Mouse (Mus musculus) midbrain, embryonic 10.5 days (tissue): ENCODE results near the gene Dhx38. TPM values are rescaled to one million over a fixed set of nuclear protein-coding genes. Genes with fewer than 3 reads are reported as not detected.

Source experiments
- DNase-seq: peaks from one replicate; pipeline ENCODE4 v3.0.0-alpha.2; 2017; ENCODE audit warnings: low spot score
- H3K27ac ChIP-seq: fragments of 300-500 bp; sonication (generic); replicated peaks from 2 replicates; pipeline ENCODE4 v1.5.1; 2016; ENCODE audit warnings: mild to moderate bottlenecking
- H3K27me3 ChIP-seq: fragments of 300-500 bp; sonication (generic); 2 replicates; pipeline ENCODE4 v1.6.1; 2016; ENCODE audit warnings: low read depth, mild to moderate bottlenecking; ENCODE audit not compliant: poor library complexity, severe bottlenecking
- H3K36me3 ChIP-seq: fragments of 300-500 bp; sonication (generic); 2 replicates; pipeline ENCODE4 v1.6.1; 2016; ENCODE audit warnings: mild to moderate bottlenecking, moderate library complexity
- H3K4me1 ChIP-seq: fragments of 300-500 bp; sonication (generic); 2 replicates; pipeline ENCODE4 v1.6.1; 2016
- H3K4me3 ChIP-seq: fragments of 300-500 bp; sonication (generic); 2 replicates; pipeline ENCODE4 v1.5.1; 2016; ENCODE audit warnings: mild to moderate bottlenecking, moderate library complexity
- H3K9me3 ChIP-seq: fragments of 300-500 bp; sonication (generic); replicated peaks from 2 replicates; pipeline ENCODE4 v1.6.1; 2016; ENCODE audit warnings: mild to moderate bottlenecking
- WGBS: fragments of 180-500 bp; shearing (Covaris S2); methylation state at CpG from one replicate; pipeline ENCODE4 v1.1.7; 2016; 5-methylcytosine and 5-hydroxymethylcytosine counted together
- polyA plus RNA-seq: library from polyadenylated mRNA; unstranded; fragments of >200 nt; fragmentation: Nextera tagmentation; extraction: Ambion mirVana; gene quantifications from 2 replicates; pipeline ENCODE4 v1.2.1, GENCODE M21; 2016

The Dhx38 gene
- polyA plus RNA-seq, 1 experiment from 2014 or later = 32.0 TPM

DNA sequence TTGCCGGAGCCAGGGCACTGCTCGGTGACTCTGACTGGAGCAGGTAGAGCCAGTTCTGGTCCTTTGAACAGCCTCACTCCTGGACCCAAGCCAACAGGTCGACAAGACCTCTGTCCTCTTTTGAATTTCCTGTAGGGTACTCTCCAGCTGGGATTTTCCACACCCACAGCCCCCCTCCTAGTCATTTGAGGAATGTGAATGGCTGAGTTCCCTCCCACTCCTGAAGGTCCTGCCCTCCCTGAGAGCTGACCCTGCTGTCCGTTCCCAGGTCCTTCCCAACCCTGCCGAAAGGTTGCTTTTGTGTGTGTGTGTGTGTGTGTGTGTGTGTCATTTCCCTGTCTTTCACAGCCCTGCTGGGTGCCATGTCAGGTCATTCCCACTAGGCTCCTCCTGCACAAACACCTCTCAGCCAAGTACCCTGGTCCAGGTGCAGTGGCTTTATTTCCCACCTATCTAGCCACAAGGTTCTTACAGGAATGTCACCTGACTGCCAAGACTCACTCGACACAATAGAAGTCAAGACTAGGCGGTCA is 21.4 kb upstream of the Dhx38 start:
- Histone ChIP-seq H3K36me3 (peaks cover 7% of the 10 kb centered on the region), H3K9me3 (no peaks in the 10 kb centered on the region; the same call in 1 of the 2 replicates), H3K27ac (no peak overlapping the region), H3K4me1 (no peaks in the 10 kb centered on the region), H3K4me3 (no peak overlapping the region), H3K27me3 (no peaks in the 10 kb centered on the region)
- 73% methylated on average over 7 of the region's 7 CpGs for WGBS
- no peak for DNase-seq

DNA sequence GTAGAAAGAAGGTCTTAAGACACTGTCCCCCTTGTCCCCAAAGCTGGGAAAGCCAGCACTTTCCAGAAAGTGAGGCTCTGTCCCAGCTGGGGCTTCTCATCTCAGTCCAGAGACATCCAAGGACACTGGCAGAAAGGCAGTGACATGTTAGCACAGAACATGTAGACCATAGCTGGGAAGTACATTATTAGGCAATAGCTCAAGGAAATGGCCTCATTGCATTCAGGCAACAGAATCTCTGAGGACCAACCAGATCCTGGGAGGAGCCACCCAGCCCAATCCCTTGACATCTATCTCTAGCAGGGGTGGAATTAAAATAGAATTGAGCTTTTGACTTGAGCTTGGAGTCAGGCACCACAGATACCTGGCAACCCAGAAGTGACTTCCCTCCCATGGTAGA is 20.0 kb upstream of the Dhx38 start:
- Histone ChIP-seq H3K9me3 (no peaks in the 10 kb centered on the region; the same call in 1 of the 2 replicates), H3K4me3 (no peak overlapping the region), H3K27me3 (no peaks in the 10 kb centered on the region), H3K4me1 (no peaks in the 10 kb centered on the region), H3K27ac (no peak overlapping the region), H3K36me3 (no peaks in the 10 kb centered on the region)
- no peak for DNase-seq

DNA sequence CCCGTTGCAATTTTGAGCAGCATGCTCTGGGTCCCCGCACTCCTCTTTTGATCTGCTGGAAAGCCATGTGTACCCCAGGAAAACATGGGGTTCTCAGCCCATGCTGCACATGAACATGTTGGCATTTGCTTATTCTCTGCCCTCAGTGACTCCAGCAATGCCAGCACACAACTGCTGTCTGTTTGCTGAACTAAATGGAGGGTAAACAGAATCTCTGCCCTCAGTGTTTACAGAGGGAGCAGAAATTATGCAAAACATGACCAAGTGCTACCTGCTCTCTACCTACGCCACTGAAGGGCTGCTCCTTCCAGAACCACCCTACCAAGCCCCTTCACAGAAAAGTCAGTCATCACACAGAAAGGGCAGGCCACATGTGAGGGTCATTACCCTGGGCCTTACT is 19.2 kb upstream of the Dhx38 start:
- Histone ChIP-seq H3K27me3 (no peaks in the 10 kb centered on the region), H3K4me1 (no peaks in the 10 kb centered on the region), H3K27ac (no peak overlapping the region), H3K9me3 (no peaks in the 10 kb centered on the region; the same call in 1 of the 2 replicates), H3K36me3 (no peaks in the 10 kb centered on the region), H3K4me3 (no peak overlapping the region)
- 84% methylated on average over 3 of the region's 3 CpGs for WGBS
- no peak for DNase-seq

DNA sequence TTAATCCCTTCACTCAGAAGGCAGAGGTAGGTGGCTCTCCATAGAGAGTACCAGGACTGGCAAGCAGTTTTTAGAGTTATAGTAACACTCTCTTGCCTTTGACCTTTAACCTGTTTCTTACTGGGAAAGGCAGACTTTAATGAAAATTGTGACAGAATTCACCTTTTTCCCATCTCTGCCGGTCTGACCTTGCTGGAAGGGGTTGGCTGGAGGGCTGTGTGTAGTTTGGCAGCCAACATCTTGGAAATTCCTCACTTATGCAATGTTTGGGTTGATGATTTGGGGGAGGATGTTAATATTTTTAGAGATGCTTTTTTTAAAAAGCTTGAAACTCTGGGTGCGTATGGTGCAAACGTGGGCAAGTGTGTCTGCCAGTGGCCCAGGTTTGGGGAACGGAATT is 18.6 kb upstream of the Dhx38 start:
- no peak overlapping the region for H3K27ac ChIP-seq
- no peak overlapping the region for H3K4me3 ChIP-seq
- no peaks in the 10 kb centered on the region for H3K4me1 ChIP-seq
- no peak for DNase-seq
- 92% methylated on average over 4 of the region's 4 CpGs for WGBS
- H3K9me3 ChIP-seq = no peaks in the 10 kb centered on the region; the same call in 1 of the 2 replicates
- no peaks in the 10 kb centered on the region for H3K27me3 ChIP-seq
- H3K36me3 ChIP-seq = no peaks in the 10 kb centered on the region

DNA sequence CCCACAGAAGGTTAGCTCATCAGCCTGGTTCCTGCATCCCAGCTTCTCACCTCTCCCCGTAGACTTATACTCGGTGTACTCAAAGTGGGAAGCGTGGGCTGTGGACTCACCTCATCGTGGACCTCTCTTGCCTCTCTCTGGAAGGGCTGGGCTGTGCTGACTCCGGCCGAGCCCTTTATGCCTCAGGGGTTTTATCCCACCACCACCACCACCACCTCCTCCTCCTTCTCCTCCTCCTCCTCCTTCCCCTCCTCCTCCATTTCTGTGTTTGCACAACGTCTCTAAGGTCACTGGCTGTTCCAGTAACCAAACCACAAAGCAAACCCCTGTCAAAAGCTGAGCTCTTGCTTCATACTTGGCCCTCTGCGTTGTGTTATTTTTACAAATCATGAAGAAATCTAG is 13.2 kb upstream of the Dhx38 start, which contains the start of gene Hp:
TSS of gene Hp (minus strand) at position 273 of the 402 bp plus-strand sequence.
- H3K27me3 ChIP-seq = no peaks in the 10 kb centered on the region
- no peak within 1 kb of the TSS for H3K4me3 ChIP-seq
- no peak for DNase-seq
- 82% methylated on average over 8 of the region's 8 CpGs for WGBS
- no peak within 1 kb of the TSS for H3K27ac ChIP-seq
- no peaks in the 10 kb centered on the region for H3K4me1 ChIP-seq
- H3K9me3 ChIP-seq = no peaks in the 10 kb centered on the region; the same call in 1 of the 2 replicates
- peaks cover under 1% of the 10 kb centered on the region; the same call in 1 of the 2 replicates for H3K36me3 ChIP-seq

DNA sequence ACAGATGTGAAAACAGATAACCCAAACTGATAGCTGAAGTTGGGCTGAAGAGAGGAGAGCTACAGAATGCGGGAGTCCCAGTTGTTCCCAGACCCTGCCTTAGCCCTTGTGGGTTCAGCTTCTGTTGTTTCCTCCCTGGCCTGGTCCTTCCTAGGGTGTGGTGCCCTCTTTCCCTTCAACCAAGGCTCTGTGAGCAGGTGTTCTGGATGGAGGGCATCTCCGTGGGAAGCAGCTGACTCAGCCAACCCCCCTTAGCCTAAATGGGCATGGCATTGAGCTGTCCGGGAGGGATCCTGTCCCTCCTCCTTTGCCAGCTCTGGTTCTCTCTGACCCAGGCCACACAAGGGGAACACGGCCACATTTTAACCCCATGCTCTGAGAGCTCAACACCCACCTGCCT is 10.7 kb upstream of the Dhx38 start:
- Histone ChIP-seq H3K27ac (no peak overlapping the region), H3K4me3 (no peak overlapping the region), H3K4me1 (no peaks in the 10 kb centered on the region), H3K9me3 (no peaks in the 10 kb centered on the region), H3K36me3 (peaks cover 18% of the 10 kb centered on the region), H3K27me3 (no peaks in the 10 kb centered on the region)
- WGBS = 73% methylated on average over 4 of the region's 4 CpGs
- DNase-seq = no peak

DNA sequence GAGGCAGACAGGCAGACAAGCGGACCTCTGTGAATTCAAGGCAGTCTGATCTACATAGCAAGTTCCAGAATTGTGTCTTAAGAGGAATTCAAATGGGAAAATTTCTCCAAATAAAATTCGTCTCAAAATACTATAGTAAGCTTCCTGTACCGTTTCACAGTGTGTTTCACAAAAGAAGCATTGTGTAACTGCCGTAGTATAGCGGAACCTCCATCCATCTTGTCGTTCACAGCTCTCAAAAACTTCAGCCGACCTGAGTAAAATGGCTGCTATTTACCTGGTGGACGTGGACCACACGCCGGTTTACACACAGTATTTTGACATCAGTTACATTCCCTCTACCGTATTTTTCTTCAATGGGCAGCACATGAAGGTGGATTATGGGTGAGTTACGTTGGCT is 5.5 kb upstream of the Dhx38 start:
- H3K27me3 ChIP-seq = no peaks in the 10 kb centered on the region
- H3K4me3 ChIP-seq = no peak overlapping the region
- H3K9me3 ChIP-seq = no peaks in the 10 kb centered on the region
- H3K36me3 ChIP-seq = peaks cover 40% of the 10 kb centered on the region
- H3K4me1 ChIP-seq = peaks cover 9% of the 10 kb centered on the region
- H3K27ac ChIP-seq = no peak overlapping the region
- no peak for DNase-seq
- WGBS = 92% methylated on average over 12 of the region's 12 CpGs

DNA sequence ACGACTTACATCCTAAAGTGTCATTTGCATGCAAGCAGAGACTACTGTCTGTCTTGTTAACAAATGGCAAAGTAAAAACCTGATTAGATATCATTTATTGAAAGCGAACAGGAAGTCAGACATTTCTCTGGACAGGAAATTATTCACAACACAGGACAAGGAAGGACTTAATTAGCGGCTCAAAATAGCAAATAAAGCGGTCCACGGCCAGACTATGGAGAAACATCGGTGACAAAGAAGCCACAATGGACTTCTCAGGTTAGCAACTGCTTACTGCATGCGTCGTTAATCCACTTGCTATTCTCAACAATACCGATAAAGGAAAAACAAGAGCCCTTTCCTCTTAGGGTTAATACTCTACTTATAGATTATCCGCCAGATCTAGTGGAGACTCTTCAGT is 895 bp downstream of the Dhx38 start:
- H3K27ac ChIP-seq = peak overlapping the region; percentile 91
- no peaks in the 10 kb centered on the region for H3K27me3 ChIP-seq
- WGBS = 7% methylated on average over 10 of the region's 10 CpGs
- H3K4me1 ChIP-seq = peaks cover 25% of the 10 kb centered on the region
- H3K36me3 ChIP-seq = peaks cover 39% of the 10 kb centered on the region
- DNase-seq = no peak
- H3K4me3 ChIP-seq = peak overlapping the region; percentile 80
- no peaks in the 10 kb centered on the region for H3K9me3 ChIP-seq

DNA sequence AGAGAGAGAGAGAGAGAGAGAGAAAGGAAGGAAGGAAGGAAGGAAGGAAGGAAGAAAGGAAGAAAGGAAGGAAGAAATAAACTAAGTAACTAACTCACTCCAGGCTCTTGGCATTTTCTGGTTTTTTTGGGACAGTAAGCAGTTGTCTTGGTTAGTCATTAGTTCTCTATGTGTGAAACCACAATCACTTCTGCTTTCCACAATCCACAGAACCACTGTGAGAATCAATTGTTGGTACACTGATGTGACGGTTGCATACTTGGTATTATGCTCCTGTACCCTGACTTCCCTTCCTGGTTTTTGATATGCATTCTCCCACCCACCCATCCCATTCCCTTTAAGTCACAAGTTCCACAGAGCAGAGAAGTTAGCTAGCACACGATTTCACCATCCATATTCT is 1.8 kb downstream of the Dhx38 start:
- Histone ChIP-seq H3K36me3 (peaks cover 40% of the 10 kb centered on the region), H3K4me1 (peaks cover 25% of the 10 kb centered on the region), H3K27ac (no peak overlapping the region), H3K4me3 (0 out of 2 replicates have a peak overlapping the region, but pooled peaks have one; percentile 80), H3K9me3 (no peaks in the 10 kb centered on the region), H3K27me3 (no peaks in the 10 kb centered on the region)
- DNase-seq = no peak
- WGBS = 89% methylated on average over 2 of the region's 2 CpGs

DNA sequence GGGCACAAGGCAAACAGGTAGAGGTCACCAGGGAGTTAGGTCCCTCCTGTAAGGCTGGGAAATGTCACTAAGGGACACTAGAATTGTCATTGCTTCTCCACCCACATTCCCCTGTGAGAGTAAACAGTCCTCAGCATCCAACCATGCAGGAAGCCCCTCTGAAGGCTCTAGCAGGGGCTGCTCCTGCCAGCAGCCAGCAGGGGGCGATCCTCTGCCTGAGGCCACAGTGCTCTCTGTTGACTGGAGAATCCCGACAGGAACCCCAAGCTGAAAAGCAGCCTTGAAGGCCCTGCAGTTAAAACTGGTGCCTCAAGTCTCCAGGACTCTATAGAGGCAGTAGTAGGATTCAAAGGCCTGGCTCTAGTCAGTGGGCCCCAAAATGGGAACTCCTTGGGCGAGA is 14.0 kb downstream of the Dhx38 start:
- Histone ChIP-seq H3K4me3 (no peak overlapping the region), H3K27ac (no peak overlapping the region), H3K4me1 (no peaks in the 10 kb centered on the region), H3K27me3 (no peaks in the 10 kb centered on the region), H3K36me3 (peaks cover 100% of the 10 kb centered on the region), H3K9me3 (no peaks in the 10 kb centered on the region)
- DNase-seq = peak; percentile 49
- 48% methylated on average over 3 of the region's 3 CpGs for WGBS

DNA sequence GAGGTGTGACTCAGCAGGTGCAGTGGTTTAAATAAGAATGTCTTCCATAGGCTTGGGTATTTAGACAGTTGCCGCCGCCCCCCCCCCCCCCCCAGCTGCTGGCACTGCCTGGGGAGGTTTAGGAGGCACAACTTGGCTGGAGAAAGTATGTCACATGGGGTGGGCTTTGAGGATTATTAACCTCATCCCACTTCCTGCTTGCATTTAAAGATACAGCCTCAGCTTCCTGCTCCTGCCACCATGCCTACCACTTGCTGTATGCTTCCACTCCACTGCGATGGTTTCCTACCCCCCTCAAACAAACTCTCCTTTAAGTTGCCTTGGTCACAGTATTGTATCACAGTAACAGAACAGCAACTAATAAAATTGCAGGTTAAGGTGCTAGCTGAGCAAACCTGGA is 21.6 kb downstream of the Dhx38 start:
- WGBS = 45% methylated on average over 3 of the region's 3 CpGs

DNA sequence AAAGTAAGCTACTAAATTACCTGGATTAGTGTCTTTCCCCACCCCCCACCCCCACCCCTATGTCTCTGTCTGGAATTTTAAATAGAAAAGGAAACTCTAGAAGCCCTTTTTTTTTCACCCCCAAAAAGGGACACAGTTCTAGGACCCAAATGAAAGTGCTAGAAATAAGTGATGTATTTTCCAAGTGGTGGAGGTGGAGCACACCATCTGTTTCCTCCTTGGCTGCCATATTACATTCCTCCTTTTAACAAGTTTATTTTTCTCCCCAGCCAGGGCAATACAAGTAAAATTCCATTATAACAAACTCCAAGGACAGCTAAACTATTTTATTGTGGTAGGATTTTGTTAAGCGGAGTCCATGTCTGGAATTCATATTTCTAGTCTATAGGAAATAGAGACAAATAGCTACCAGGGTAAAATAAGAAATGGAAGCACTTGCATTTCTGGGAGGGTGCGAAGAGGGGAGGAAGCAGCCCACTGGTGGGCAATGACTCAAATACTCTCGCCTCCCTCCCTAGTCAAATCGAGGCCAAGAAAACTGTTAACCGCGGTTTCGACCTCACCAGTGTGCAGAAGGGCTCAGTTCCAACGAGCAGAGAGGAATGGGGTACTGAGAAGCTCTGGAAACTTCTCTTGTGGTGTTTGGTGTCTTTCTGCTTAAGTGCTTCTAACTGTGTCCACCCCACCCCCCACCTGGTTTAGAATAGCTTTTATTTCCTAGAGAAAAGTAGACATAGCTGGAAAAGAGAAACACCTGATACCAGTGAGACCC is 22.7 kb downstream of the Dhx38 start:
- Histone ChIP-seq H3K9me3 (no peaks in the 10 kb centered on the region), H3K4me3 (no peak overlapping the region), H3K27me3 (no peaks in the 10 kb centered on the region), H3K27ac (no peak overlapping the region), H3K4me1 (no peaks in the 10 kb centered on the region), H3K36me3 (peaks cover 24% of the 10 kb centered on the region)
- WGBS = 86% methylated on average over 8 of the region's 8 CpGs
- DNase-seq = no peak

More for the DNA sequence above, 21.6 kb downstream of the Dhx38 start:
- no peaks in the 10 kb centered on the region for H3K4me1 ChIP-seq
- H3K36me3 ChIP-seq = peaks cover 36% of the 10 kb centered on the region
- H3K27ac ChIP-seq = no peak overlapping the region
- no peaks in the 10 kb centered on the region for H3K27me3 ChIP-seq
- H3K9me3 ChIP-seq = no peaks in the 10 kb centered on the region
- no peak for DNase-seq
- no peak overlapping the region for H3K4me3 ChIP-seq

DNA sequence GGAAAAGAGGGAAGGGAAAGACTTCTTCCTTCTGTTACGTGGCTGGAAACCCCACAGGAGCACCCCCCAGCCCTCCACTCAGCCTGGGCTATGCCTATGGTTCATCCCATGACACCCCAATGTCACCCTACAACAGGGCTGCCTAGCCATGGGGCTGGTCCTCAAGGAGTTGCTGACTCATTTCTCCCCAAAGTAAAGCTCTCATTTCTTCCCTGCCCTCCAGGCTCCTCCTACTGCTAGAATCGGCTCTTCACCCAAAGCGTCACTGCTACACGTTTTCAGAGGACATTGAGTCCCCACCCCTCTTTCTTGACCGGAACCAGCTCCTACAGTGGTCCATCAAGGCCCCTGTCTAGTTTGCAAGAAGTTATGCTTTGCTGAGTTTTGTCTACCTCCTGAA is 23.5 kb downstream of the Dhx38 start:
- Histone ChIP-seq H3K4me1 (no peaks in the 10 kb centered on the region), H3K27ac (no peak overlapping the region), H3K9me3 (no peaks in the 10 kb centered on the region), H3K4me3 (no peak overlapping the region), H3K36me3 (peaks cover 17% of the 10 kb centered on the region), H3K27me3 (no peaks in the 10 kb centered on the region)
- no peak for DNase-seq
- WGBS = 69% methylated on average over 5 of the region's 5 CpGs
